Mouse (Mus musculus) hindbrain, postnatal 0 days (tissue): ENCODE data around the gene Ilk. TPM values are rescaled to one million over a fixed set of nuclear protein-coding genes. Genes with fewer than 3 reads are reported as not detected.

Experiments
- ATAC-seq: fragments of 200-750 bp; cut with Nextera tagmentation; 2 replicates; pipeline ENCODE4 v1.8.0; 2017; ENCODE audit warnings: mild to moderate bottlenecking, moderate TSS enrichment, moderate library complexity
- DNase-seq: peaks from one replicate; pipeline ENCODE4 v3.0.0-alpha.2; 2015; ENCODE audit warnings: low spot score
- H3K27ac ChIP-seq: fragments of 300-500 bp; sonication (generic); 2 replicates; pipeline ENCODE4 v1.5.1; 2014; ENCODE audit warnings: mild to moderate bottlenecking
- H3K27me3 ChIP-seq: fragments of 300-500 bp; sonication (generic); 2 replicates; pipeline ENCODE4 v1.6.1; 2014; ENCODE audit warnings: low read length, mixed read lengths; ENCODE audit not compliant: insufficient read depth
- H3K36me3 ChIP-seq: fragments of 300-500 bp; sonication (generic); 2 replicates; pipeline ENCODE4 v1.6.1; 2014; ENCODE audit warnings: low read length, mixed read lengths; ENCODE audit not compliant: insufficient read depth
- H3K4me1 ChIP-seq: fragments of 300-500 bp; sonication (generic); 2 replicates; pipeline ENCODE4 v1.6.1; 2014; ENCODE audit warnings: antibody characterized with exemption, low read length, mixed read lengths; ENCODE audit not compliant: insufficient read depth
- H3K4me2 ChIP-seq: fragments of 300-500 bp; sonication (generic); 2 replicates; pipeline ENCODE4 v1.6.1; 2014; ENCODE audit warnings: low read depth, mild to moderate bottlenecking, low read length, moderate library complexity, mixed read lengths
- H3K4me3 ChIP-seq: fragments of 300-500 bp; sonication (generic); 2 replicates; pipeline ENCODE4 v1.5.1; 2014; ENCODE audit warnings: low read length
- H3K9ac ChIP-seq: fragments of 300-500 bp; sonication (generic); replicated peaks from 2 replicates; pipeline ENCODE4 v1.6.1; 2014; ENCODE audit warnings: mild to moderate bottlenecking, low read length, moderate library complexity, mixed read lengths
- H3K9me3 ChIP-seq: fragments of 300-500 bp; sonication (generic); 2 replicates; pipeline ENCODE4 v1.6.1; 2016; ENCODE audit warnings: low read length, mixed read lengths
- CTCF ChIP-seq: IDR thresholded peaks from 2 replicates; pipeline ENCODE4 v1.5.1; 2016; ENCODE audit warnings: antibody characterized with exemption, control low read depth, low read depth
- WGBS: fragments of 180-500 bp; shearing (Covaris S2); extraction: QIAGEN DNeasy Blood & Tissue Kit; methylation state at CpG from one replicate; pipeline ENCODE4 v1.1.7; 2014; 5-methylcytosine and 5-hydroxymethylcytosine counted together
- polyA plus RNA-seq: library from polyadenylated mRNA; unstranded; fragments of >200 nt; fragmentation: Nextera tagmentation; extraction: Ambion mirVana; gene quantifications from 2 replicates; pipeline ENCODE4 v1.2.1, GENCODE M21; 2015
- total RNA-seq: library from RNA; depleted of rRNA; stranded (reverse); fragments of >200 nt; gene quantifications from 2 replicates; pipeline ENCODE4 v1.2.3, GENCODE M21; 2014

Gene Ilk
- total and polyA plus RNA-seq, 2 experiments from 2014 or later: 128 to 159 TPM

DNA sequence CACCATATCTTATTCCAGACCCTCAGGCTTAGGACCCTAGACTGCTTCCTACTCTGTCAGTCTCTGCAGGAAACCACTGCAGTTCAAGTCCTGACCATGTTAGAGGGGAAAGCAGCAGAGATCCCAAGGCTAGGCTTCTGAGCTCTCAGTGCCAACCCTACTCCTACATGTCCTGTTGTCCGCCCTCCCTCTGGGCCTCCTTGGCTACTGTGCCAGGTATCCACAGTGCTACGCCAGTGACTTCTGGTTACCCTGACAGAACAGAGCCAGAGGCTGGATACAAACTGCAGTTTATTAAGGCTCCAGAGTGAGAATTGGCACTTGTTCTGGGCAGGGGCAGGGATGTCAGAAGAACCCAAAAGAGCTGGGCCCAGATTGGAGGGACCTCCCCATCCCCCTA is 16.3 kb downstream of the Ilk start:
- H3K27me3 ChIP-seq: no peaks in the 10 kb centered on the region
- 63% methylated on average over 2 of the region's 2 CpGs for WGBS
- peak overlapping the region; percentile 76; the same call in 1 of the 2 replicates for H3K27ac ChIP-seq
- H3K4me1 ChIP-seq: no peaks in the 10 kb centered on the region
- peaks cover 48% of the 10 kb centered on the region for H3K36me3 ChIP-seq
- H3K4me2 ChIP-seq: no peak overlapping the region
- H3K9ac ChIP-seq: no peak overlapping the region
- ATAC-seq: peak; percentile 33
- no peak overlapping the region for H3K4me3 ChIP-seq
- H3K9me3 ChIP-seq: no peaks in the 10 kb centered on the region
- TF ChIP-seq CTCF: peak; percentile 40
- peak; percentile 37 for DNase-seq

DNA sequence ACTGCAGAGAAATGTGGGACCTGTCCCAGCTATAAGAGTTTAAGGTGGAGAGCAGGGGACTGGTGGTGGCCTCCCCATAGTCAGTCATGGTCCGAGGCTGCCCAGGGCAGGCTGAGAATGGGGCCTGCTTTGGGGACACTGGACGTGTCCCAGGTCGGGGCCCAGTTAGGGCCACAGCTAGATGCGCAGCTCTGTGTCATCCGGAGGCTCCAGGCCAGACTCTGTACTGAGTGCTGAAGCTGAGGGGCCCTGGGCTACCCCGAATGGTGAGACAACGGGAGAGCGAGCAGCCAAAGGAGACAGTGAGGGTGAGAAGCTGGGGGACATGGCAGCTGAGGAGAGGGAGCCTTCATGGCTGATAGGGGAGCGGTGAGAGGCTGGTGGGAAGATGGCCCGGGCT is 16.9 kb downstream of the Ilk start:
- H3K27me3 ChIP-seq: no peaks in the 10 kb centered on the region
- no peaks in the 10 kb centered on the region for H3K9me3 ChIP-seq
- peaks cover 53% of the 10 kb centered on the region for H3K36me3 ChIP-seq
- DNase-seq: no peak
- H3K4me1 ChIP-seq: no peaks in the 10 kb centered on the region
- H3K27ac ChIP-seq: peak overlapping the region; percentile 76; the same call in 1 of the 2 replicates
- no peak for ATAC-seq
- TF ChIP-seq CTCF: no peak
- 92% methylated on average over 10 of the region's 10 CpGs for WGBS
- no peak overlapping the region for H3K4me3 ChIP-seq
- H3K9ac ChIP-seq: no peak overlapping the region
- no peak overlapping the region for H3K4me2 ChIP-seq

DNA sequence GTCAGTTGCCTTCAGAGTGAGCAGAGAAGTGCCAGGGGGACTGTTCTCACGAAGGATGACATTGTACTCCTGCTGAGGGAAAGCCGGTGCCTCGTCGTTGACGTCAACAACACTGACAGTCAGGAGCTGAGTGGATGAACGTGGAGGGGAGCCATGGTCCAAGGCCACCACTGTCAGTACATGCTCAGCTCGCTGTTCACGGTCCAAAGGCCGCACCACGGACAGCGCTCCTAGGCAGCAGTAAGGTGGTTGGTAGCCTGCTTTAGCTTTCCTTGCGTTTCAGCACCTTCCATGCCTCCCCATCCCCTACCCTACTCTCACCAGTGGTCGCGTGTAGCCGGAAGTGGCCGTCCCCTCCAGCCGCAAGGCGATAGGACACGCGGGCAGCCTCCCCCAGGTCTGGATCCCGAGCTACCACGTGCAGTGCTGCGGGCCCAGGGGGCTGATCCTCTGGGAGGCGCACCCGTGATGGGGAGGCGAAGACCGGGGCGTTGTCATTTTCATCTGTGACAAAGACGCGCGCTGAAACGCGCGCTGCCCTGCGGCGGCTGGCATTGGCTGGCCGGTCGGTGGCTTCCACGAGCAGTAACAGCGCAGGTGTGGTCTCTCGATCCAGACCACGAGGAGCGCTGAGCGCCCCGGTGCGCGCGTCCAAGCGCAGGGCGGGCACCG is 25.6 kb downstream of the Ilk start:
- DNase-seq: no peak
- no peak overlapping the region; the same call in 1 of the 2 replicates for H3K27ac ChIP-seq
- no peaks in the 10 kb centered on the region for H3K27me3 ChIP-seq
- no peak overlapping the region for H3K9ac ChIP-seq
- no peaks in the 10 kb centered on the region for H3K9me3 ChIP-seq
- ATAC-seq: peak; percentile 19
- WGBS: 29% methylated on average over 51 of the region's 51 CpGs
- TF ChIP-seq CTCF: no peak
- no peak overlapping the region for H3K4me3 ChIP-seq
- no peaks in the 10 kb centered on the region for H3K4me1 ChIP-seq
- H3K36me3 ChIP-seq: peaks cover 74% of the 10 kb centered on the region
- H3K4me2 ChIP-seq: no peak overlapping the region

- 39% methylated on average over 55 of the region's 55 CpGs for WGBS
- Histone ChIP-seq H3K9ac (no peak overlapping the region), H3K4me3 (no peak overlapping the region), H3K9me3 (no peaks in the 10 kb centered on the region), H3K27ac (no peak overlapping the region), H3K4me2 (no peak overlapping the region), H3K27me3 (no peaks in the 10 kb centered on the region), H3K36me3 (peaks cover 69% of the 10 kb centered on the region), H3K4me1 (0 out of 2 replicates have a peak, but pooled peaks cover 1% of the 10 kb centered on the region)
- ATAC-seq (peak; percentile 14), DNase-seq (no peak)
- no peak for TF ChIP-seq CTCF
Observed at GRCm38 (mm10) chr7:105762517-105763270, 26.3 kb downstream of the Ilk start.

DNA sequence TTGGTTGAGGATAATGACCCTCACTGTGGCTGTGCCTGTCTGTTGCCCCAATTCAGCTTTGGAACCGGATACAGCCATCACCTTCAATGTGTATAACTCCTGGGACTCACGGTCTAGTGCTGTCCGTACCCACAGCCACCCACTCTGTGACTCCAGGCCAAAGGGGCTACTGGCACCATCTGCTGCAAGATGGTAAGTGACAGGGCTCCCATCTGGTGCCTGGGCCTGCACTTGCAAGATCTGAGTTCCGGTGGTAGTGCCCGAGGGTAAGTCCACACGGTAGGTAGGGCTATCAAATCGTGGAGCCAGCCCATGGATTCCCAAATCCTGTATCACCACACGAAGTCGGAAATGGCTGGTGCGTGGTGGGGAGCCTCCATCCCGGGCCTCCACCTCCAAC is 27.9 kb downstream of the Ilk start:
- Histone ChIP-seq H3K27ac (no peak overlapping the region), H3K9me3 (no peaks in the 10 kb centered on the region), H3K4me2 (no peak overlapping the region), H3K9ac (no peak overlapping the region), H3K4me3 (no peak overlapping the region), H3K36me3 (peaks cover 54% of the 10 kb centered on the region), H3K27me3 (no peaks in the 10 kb centered on the region), H3K4me1 (peaks cover 10% of the 10 kb centered on the region; the same call in 1 of the 2 replicates)
- DNase-seq: no peak
- TF ChIP-seq CTCF: no peak
- ATAC-seq: no peak
- WGBS: 71% methylated on average over 11 of the region's 11 CpGs

DNA sequence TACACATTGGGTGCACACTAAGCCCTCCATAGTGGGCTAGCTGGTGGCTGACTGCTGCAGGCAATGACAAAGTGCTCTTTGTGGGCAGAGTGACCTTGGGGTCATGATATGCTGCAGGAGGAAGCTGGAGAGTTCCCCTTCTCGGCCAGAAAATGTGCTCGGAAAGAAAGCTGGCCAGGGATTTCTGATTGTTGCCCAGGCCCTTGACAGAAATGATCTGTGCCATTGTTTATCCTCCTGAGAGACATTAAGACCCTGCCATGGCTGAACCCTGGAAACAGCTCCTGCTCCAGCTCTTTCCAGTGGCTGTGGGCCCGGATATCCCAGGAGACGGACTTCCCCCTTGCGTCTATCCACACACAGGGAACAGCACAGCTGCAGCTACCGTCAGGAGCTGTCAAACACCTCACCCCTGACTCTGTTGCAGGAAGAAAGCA is 31.4 kb downstream of the Ilk start:
- DNase-seq: peak; percentile 67
- H3K4me3 ChIP-seq: no peak overlapping the region
- ATAC-seq: peak; percentile 75
- H3K4me1 ChIP-seq: peaks cover 10% of the 10 kb centered on the region; the same call in 1 of the 2 replicates
- peak overlapping the region; percentile 67 for H3K27ac ChIP-seq
- H3K4me2 ChIP-seq: no peak overlapping the region
- no peaks in the 10 kb centered on the region for H3K9me3 ChIP-seq
- WGBS: 14% methylated on average over 6 of the region's 6 CpGs
- H3K9ac ChIP-seq: no peak overlapping the region
- peaks cover 66% of the 10 kb centered on the region for H3K36me3 ChIP-seq
- H3K27me3 ChIP-seq: no peaks in the 10 kb centered on the region
- TF ChIP-seq CTCF: no peak
